ENCODE assay signal across 11 mouse cellular contexts in genomic region chr8:87822690-87823089, GRCm38 (mm10).
A peak's percentile ranks its signal among the peaks of the same experiment; 100 is the strongest.
DNase-seq lines count a peak whose midpoint lies in the region; ATAC-seq and TF ChIP-seq lines count a peak whose summit lies in the region.
"Had no signal": no experiment of that assay in that cellular context is flagged by ENCODE, and none has a peak within 500 bp of the region (broad histone marks: within the 10 kb centered on the region; RNA-seq: fewer than 3 reads in every experiment).

No protein-coding gene starts in this region.

- intact Hi-C loops in heart, adult 2 months (cut with DNase I) = no loop called here
- intact Hi-C loops in left cerebral cortex, postnatal 36 days (cut with DNase I) = no loop called here

- no peaks in the 10 kb centered on the region for H3K27me3 ChIP-seq in heart, embryonic 12.5 days (replicated peaks)
- H3K27me3 ChIP-seq in heart, adult 2 months (ENCODE audit: control insufficient read depth, insufficient read depth, low read length) = no peaks in the 10 kb centered on the region
- H3K27me3 ChIP-seq in neural tube, embryonic 12.5 days (replicated peaks) = no peaks in the 10 kb centered on the region
- no peaks in the 10 kb centered on the region for H3K27me3 ChIP-seq in limb, embryonic 13.5 days

- H3K4me3 ChIP-seq in heart, embryonic 12.5 days = no peak overlapping the region
- no peak overlapping the region for H3K4me3 ChIP-seq in heart, adult 2 months
- no peak overlapping the region for H3K4me3 ChIP-seq in neural tube, embryonic 12.5 days
- H3K4me3 ChIP-seq in limb, embryonic 13.5 days = no peak overlapping the region; the same call in 1 of the 2 replicates

- H3K27ac ChIP-seq in heart, embryonic 12.5 days (ENCODE audit: poor library complexity, severe bottlenecking) = peak overlapping the region; percentile 39
- no peak overlapping the region for H3K27ac ChIP-seq in heart, adult 2 months
- no peak overlapping the region for H3K27ac ChIP-seq in neural tube, embryonic 12.5 days
- H3K27ac ChIP-seq in limb, embryonic 13.5 days = peak overlapping the region; percentile 85

- H3K4me1 ChIP-seq in heart, embryonic 12.5 days (replicated peaks) = peaks cover 23% of the 10 kb centered on the region
- H3K4me1 ChIP-seq in heart, adult 2 months (ENCODE audit: control insufficient read depth, insufficient read depth, low read length) = peaks cover 1% of the 10 kb centered on the region
- H3K4me1 ChIP-seq in neural tube, embryonic 12.5 days = peaks cover 33% of the 10 kb centered on the region
- H3K4me1 ChIP-seq in limb, embryonic 13.5 days = peaks cover 46% of the 10 kb centered on the region

- no peaks in the 10 kb centered on the region for H3K36me3 ChIP-seq in heart, embryonic 12.5 days
- no peaks in the 10 kb centered on the region for H3K36me3 ChIP-seq in heart, adult 2 months (ENCODE audit: control insufficient read depth, insufficient read depth, low read length)
- no peaks in the 10 kb centered on the region for H3K36me3 ChIP-seq in neural tube, embryonic 12.5 days
- no peaks in the 10 kb centered on the region; the same call in 1 of the 2 replicates for H3K36me3 ChIP-seq in limb, embryonic 13.5 days

- ATAC-seq in heart, embryonic 12.5 days (ENCODE audit: insufficient number of reproducible peaks, low FRiP score) = no peak
- no peak; the same call in 1 of the 2 replicates for ATAC-seq in neural tube, embryonic 12.5 days (ENCODE audit: low FRiP score, low read depth)
- ATAC-seq in limb, embryonic 13.5 days (ENCODE audit: low FRiP score, low read depth) = 0 out of 2 replicates have a peak, but pooled peaks have one; percentile 7
- ATAC-seq: Patski had no signal

- TF ChIP-seq CTCF in heart, adult 2 months (IDR thresholded peaks at IDR 0.05) = no peak

- no peaks in the 10 kb centered on the region for H3K79me2 ChIP-seq in heart, adult 2 months (replicated peaks; ENCODE audit: control insufficient read depth, insufficient read depth, low read length)

- no peak for TF ChIP-seq EP300 in heart, adult 2 months (IDR thresholded peaks at IDR 0.05; ENCODE audit: insufficient read depth, low read depth, low read length)

- no peak for DNase-seq in heart, adult 2 months
- no peak for DNase-seq in neural tube, embryonic 10.5 days (ENCODE audit: extremely low spot score, low spot score)
- no peak for DNase-seq in cerebellum, postnatal 14 days
- DNase-seq in cerebellum, adult 9-11 months = no peak
- DNase-seq in left cerebral cortex, postnatal 36 days (ENCODE audit: low spot score in 2 of 2) = no peak
- DNase-seq: layer of hippocampus, postnatal 36 days; lung, postnatal 4 days had no signal

- 28% methylated on average over 12 of the region's 12 CpGs for WGBS in heart, embryonic 12.5 days
- 42% methylated on average over 12 of the region's 12 CpGs for WGBS in heart, adult 2 months
- 9% methylated on average over 12 of the region's 12 CpGs for WGBS in neural tube, embryonic 12.5 days
- WGBS in limb, embryonic 13.5 days = 2% methylated on average over 12 of the region's 12 CpGs

- peak overlapping the region; percentile 41; the same call in 1 of the 2 replicates for H3K9ac ChIP-seq in heart, embryonic 12.5 days
- H3K9ac ChIP-seq in heart, adult 2 months (ENCODE audit: low read depth, low read length) = no peak overlapping the region
- 0 out of 2 replicates have a peak overlapping the region, but pooled peaks have one; percentile 10 for H3K9ac ChIP-seq in neural tube, embryonic 12.5 days
- H3K9ac ChIP-seq in limb, embryonic 13.5 days = peak overlapping the region; percentile 51

- H3K9me3 ChIP-seq in heart, embryonic 12.5 days (replicated peaks) = no peaks in the 10 kb centered on the region; the same call in 1 of the 2 replicates
- H3K9me3 ChIP-seq in neural tube, embryonic 12.5 days = no peaks in the 10 kb centered on the region
- no peaks in the 10 kb centered on the region for H3K9me3 ChIP-seq in limb, embryonic 13.5 days

- H3K4me2 ChIP-seq in heart, embryonic 12.5 days = peak overlapping the region; percentile 48
- peak overlapping the region; percentile 18 for H3K4me2 ChIP-seq in neural tube, embryonic 12.5 days (replicated peaks)
- peak overlapping the region; percentile 51 for H3K4me2 ChIP-seq in limb, embryonic 13.5 days (replicated peaks)

- TF ChIP-seq POLR2A in heart, adult 2 months (IDR thresholded peaks at IDR 0.05; ENCODE audit: insufficient read depth, low read depth, low read length) = no peak

Comparison
In these comparisons a context has a peak if more than half of its experiments do, and no peak if none do; other contexts are left out.
1. H3K27ac ChIP-seq: peak in heart, embryonic 12.5 days (single experiment) and limb, embryonic 13.5 days (single experiment); none in heart, adult 2 months (single experiment) and neural tube, embryonic 12.5 days (single experiment).
2. Peak in every context shown above with its lines, with median percentiles within 50 percentile points of each other: H3K4me2 ChIP-seq.